Mouse (Mus musculus) small intestine, adult 2 months (tissue): Measurements from ENCODE around the gene Slc22a12. TPM values are rescaled to one million over a fixed set of nuclear protein-coding genes. Genes with fewer than 3 reads are reported as not detected.

Experiments
- H3K27ac ChIP-seq: fragments of 200-500 bp; 2 replicates; pipeline ENCODE4 v1.5.1; 2012; ENCODE audit warnings: low read depth, low read length, control low read depth, inconsistent platforms; ENCODE audit not compliant: insufficient read depth
- H3K27me3 ChIP-seq: fragments of 200-500 bp; 2 replicates; pipeline ENCODE4 v1.6.1; 2012; ENCODE audit warnings: mild to moderate bottlenecking, moderate library complexity, low read length, inconsistent platforms; ENCODE audit not compliant: control insufficient read depth, insufficient read depth
- H3K36me3 ChIP-seq: fragments of 200-500 bp; 2 replicates; pipeline ENCODE4 v1.6.1; 2012; ENCODE audit warnings: mild to moderate bottlenecking, low read length, control low read depth, inconsistent platforms; ENCODE audit not compliant: control insufficient read depth, insufficient read depth
- H3K4me1 ChIP-seq: fragments of 200-500 bp; 2 replicates; pipeline ENCODE4 v1.6.1; 2012; ENCODE audit warnings: low read length, inconsistent platforms, mixed read lengths; ENCODE audit not compliant: control insufficient read depth, insufficient read depth, insufficient read length
- H3K4me3 ChIP-seq: fragments of 200-500 bp; 2 replicates; pipeline ENCODE4 v1.5.1; 2012; ENCODE audit warnings: low read depth, mild to moderate bottlenecking, control low read depth, inconsistent platforms, low read length, moderate library complexity
- CTCF ChIP-seq: fragments of 200-500 bp; IDR thresholded peaks from 2 replicates; pipeline ENCODE4 v1.5.1; 2012; ENCODE audit warnings: low read depth, mild to moderate bottlenecking, control low read depth, inconsistent platforms, low read length, moderate library complexity, mixed read lengths; ENCODE audit not compliant: insufficient replicate concordance, insufficient read length; ENCODE audit errors: extremely low read depth
- POLR2A ChIP-seq: fragments of 200-500 bp; IDR thresholded peaks from 2 replicates; pipeline ENCODE4 v1.6.1; 2012; ENCODE audit warnings: low read depth, mild to moderate bottlenecking, control low read depth, inconsistent platforms, low read length, moderate library complexity
- WGBS: fragments of 180-500 bp; shearing (Covaris S2); methylation state at CpG from one replicate; pipeline ENCODE4 v1.1.7; 2018; 5-methylcytosine and 5-hydroxymethylcytosine counted together
- polyA plus RNA-seq: library from polyadenylated mRNA; depleted of rRNA; stranded (reverse); fragments of >200 nt; gene quantifications from 2 replicates; pipeline ENCODE4 v1.2.3, GENCODE M21; 2012

The Slc22a12 gene
- polyA plus RNA-seq, 1 experiment: not detected

- Histone ChIP-seq H3K4me1 (no peaks in the 10 kb centered on the region; the same call in 1 of the 2 replicates), H3K27ac (no peak overlapping the region), H3K36me3 (no peaks in the 10 kb centered on the region), H3K27me3 (no peaks in the 10 kb centered on the region), H3K4me3 (no peak overlapping the region)
- TF ChIP-seq POLR2A (no peak), CTCF (no peak)
- 58% methylated on average over 8 of the region's 8 CpGs for WGBS
These were observed 26.7 kb downstream of the Slc22a12 start for GRCm38 (mm10) chr19:6516153-6516552.

DNA sequence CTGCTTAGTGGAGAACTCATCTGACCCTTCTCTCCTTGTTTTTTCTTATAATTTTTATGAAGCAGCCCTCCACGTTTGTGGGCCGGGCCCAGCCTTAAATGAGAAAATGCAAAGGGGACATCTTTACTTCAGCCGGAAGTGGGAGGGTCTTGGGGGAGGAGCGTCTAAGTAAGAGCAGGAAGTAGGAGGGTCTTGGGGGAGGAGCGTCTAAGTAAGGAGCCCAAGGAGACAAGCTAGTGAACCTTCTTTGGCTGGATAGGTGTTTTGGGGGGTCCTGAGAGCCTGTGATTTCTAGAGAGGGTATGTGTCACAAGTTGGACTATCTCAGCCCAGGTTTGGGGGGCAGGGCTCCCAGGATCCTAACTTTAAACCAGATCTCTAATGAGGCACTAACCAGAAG lies 27.4 kb downstream of the Slc22a12 start:
- H3K4me1 ChIP-seq: no peaks in the 10 kb centered on the region; the same call in 1 of the 2 replicates
- H3K36me3 ChIP-seq: no peaks in the 10 kb centered on the region
- H3K27me3 ChIP-seq: no peaks in the 10 kb centered on the region
- no peak overlapping the region for H3K27ac ChIP-seq
- 67% methylated on average over 5 of the region's 5 CpGs for WGBS
- H3K4me3 ChIP-seq: no peak overlapping the region
- TF ChIP-seq POLR2A: no peak
- no peak for TF ChIP-seq CTCF

DNA sequence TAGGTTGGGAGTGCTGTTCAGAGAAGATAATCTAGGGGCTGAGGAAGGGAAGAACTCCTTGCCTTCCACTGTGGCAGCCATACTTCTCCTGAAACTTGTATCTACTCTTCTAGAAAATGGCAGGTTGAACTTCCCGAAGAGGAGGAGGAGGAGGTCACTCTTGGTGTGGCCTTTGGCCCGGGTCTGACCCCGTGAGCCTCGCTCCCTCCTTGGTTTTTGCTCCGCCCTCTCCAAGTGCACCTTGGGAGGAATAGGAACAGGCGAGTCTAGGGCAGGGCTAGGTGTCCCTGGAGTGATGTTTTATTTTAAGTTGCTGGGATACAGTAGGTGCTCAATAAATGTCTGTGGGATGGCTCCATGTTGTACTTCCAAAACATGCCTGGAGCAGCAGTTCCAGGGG lies 27.9 kb downstream of the Slc22a12 start:
- TF ChIP-seq CTCF: no peak
- no peak for TF ChIP-seq POLR2A
- Histone ChIP-seq H3K36me3 (no peaks in the 10 kb centered on the region), H3K4me1 (no peaks in the 10 kb centered on the region; the same call in 1 of the 2 replicates), H3K4me3 (no peak overlapping the region), H3K27ac (no peak overlapping the region), H3K27me3 (no peaks in the 10 kb centered on the region)
- WGBS: 36% methylated on average over 6 of the region's 6 CpGs

GRCm38 (mm10) chr19:6513389-6514139 lies 29.3 kb downstream of the Slc22a12 start:
- Histone ChIP-seq H3K36me3 (no peaks in the 10 kb centered on the region), H3K27ac (no peak overlapping the region), H3K4me1 (no peaks in the 10 kb centered on the region; the same call in 1 of the 2 replicates), H3K27me3 (no peaks in the 10 kb centered on the region), H3K4me3 (no peak overlapping the region)
- TF ChIP-seq CTCF: no peak
- no peak for TF ChIP-seq POLR2A
- WGBS: 16% methylated on average over 15 of the region's 15 CpGs

DNA sequence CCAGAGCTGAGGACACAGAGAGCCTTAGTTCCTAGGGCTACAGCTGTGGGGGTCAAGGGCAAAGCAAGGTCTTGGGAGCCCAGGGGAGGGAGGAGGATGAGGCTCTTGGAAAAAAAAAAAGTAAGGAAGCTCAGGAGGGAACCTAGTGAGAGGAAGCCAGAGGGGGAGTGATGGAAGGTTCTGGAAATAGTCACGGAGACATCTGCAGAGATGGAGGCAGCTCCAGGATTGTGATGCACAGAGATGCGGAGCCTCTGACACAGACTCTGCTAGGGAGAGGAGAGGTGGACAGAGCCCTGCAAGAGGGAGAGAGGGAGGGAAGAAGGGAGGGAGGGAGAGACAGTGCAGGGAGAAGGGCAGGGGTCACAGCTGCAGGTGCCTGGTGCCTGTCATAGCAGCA lies 32.3 kb downstream of the Slc22a12 start:
- H3K4me1 ChIP-seq: peaks cover 2% of the 10 kb centered on the region; the same call in 1 of the 2 replicates
- WGBS: 76% methylated on average over 2 of the region's 2 CpGs
- no peak overlapping the region for H3K27ac ChIP-seq
- TF ChIP-seq CTCF (no peak), POLR2A (no peak)
- no peaks in the 10 kb centered on the region for H3K36me3 ChIP-seq
- H3K27me3 ChIP-seq: peaks cover 4% of the 10 kb centered on the region; the same call in 1 of the 2 replicates
- H3K4me3 ChIP-seq: no peak overlapping the region

DNA sequence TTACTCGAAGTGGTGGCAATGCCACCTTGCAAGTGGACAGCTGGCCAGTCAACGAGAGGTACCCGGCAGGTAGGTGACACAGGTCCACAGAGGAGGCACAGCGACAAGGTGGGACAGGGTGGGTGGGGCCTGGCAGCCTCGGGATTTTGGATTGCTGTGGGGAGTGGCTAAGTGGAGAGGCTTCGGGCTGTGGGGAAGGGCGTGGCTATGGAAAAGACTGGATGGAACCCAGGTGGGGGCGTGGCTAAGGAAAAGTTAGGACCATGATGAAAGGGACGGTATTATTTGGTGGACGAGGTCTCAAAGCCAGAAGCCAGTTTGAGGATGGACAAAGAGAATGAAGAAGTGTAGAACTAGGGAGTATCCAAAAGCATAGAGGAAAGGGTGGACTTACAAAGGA lies 33.0 kb downstream of the Slc22a12 start:
- Histone ChIP-seq H3K4me3 (no peak overlapping the region), H3K27me3 (peaks cover 4% of the 10 kb centered on the region; the same call in 1 of the 2 replicates), H3K36me3 (no peaks in the 10 kb centered on the region), H3K27ac (no peak overlapping the region), H3K4me1 (peaks cover 2% of the 10 kb centered on the region; the same call in 1 of the 2 replicates)
- WGBS: 60% methylated on average over 10 of the region's 10 CpGs
- TF ChIP-seq POLR2A (no peak), CTCF (no peak)

DNA sequence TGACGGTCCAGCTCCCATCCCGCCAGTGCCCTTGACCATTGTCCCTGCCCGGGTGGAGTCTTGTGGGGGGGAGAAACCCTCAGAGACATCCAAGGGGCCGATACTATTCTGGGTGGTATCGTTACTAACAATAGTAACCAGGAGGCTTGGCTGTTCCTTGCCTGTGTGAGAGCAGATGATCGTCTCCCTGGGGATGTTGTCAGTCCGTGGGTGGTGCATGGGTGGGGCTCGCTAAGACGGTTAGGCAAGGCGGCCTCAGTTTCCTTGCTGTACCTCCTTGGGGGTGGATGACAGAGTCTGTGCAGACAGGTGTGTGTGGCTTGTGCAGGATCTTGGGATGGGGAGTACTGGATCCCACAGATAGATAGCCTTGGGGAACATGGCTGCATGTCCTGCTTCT lies 35.4 kb downstream of the Slc22a12 start:
- TF ChIP-seq CTCF (no peak), POLR2A (no peak)
- 27% methylated on average over 10 of the region's 10 CpGs for WGBS
- H3K27ac ChIP-seq: no peak overlapping the region

More for the DNA sequence above, 35.4 kb downstream of the Slc22a12 start:
- Histone ChIP-seq H3K36me3 (no peaks in the 10 kb centered on the region), H3K4me3 (no peak overlapping the region), H3K4me1 (peaks cover 4% of the 10 kb centered on the region), H3K27me3 (peaks cover 15% of the 10 kb centered on the region)
